Mouse (Mus musculus) testis, adult 2 months (tissue): ENCODE results near the gene Rnf182. TPM values are rescaled to one million over a fixed set of nuclear protein-coding genes. Genes with fewer than 3 reads are reported as not detected.
A peak's percentile ranks its signal among the peaks of the same experiment; 100 is the strongest.

Experiments used
- H3K27ac ChIP-seq: fragments of 200-500 bp; 2 replicates; pipeline ENCODE4 v1.5.1; 2012; ENCODE audit warnings: low read depth, low read length; ENCODE audit not compliant: control insufficient read depth, insufficient read depth
- H3K27me3 ChIP-seq: fragments of 200-500 bp; 2 replicates; pipeline ENCODE4 v1.6.1; 2012; ENCODE audit warnings: mild to moderate bottlenecking, low read length, moderate library complexity; ENCODE audit not compliant: control insufficient read depth, insufficient read depth
- H3K36me3 ChIP-seq: fragments of 200-500 bp; 2 replicates; pipeline ENCODE4 v1.6.1; 2012; ENCODE audit warnings: mild to moderate bottlenecking, low read length; ENCODE audit not compliant: control insufficient read depth, insufficient read depth
- H3K4me1 ChIP-seq: fragments of 200-500 bp; 2 replicates; pipeline ENCODE4 v1.6.1; 2012; ENCODE audit warnings: low read length; ENCODE audit not compliant: control insufficient read depth, insufficient read depth
- H3K4me3 ChIP-seq: fragments of 200-500 bp; 2 replicates; pipeline ENCODE4 v1.5.1; 2012; ENCODE audit warnings: low read depth, mild to moderate bottlenecking, low read length, moderate library complexity, mixed read lengths; ENCODE audit not compliant: control insufficient read depth
- CTCF ChIP-seq: fragments of 200-500 bp; IDR thresholded peaks from 2 replicates; pipeline ENCODE4 v1.5.1; 2012; ENCODE audit warnings: low read depth, mild to moderate bottlenecking, inconsistent platforms, low read length, moderate library complexity; ENCODE audit not compliant: control insufficient read depth, insufficient read depth, insufficient replicate concordance
- POLR2A ChIP-seq: fragments of 200-500 bp; IDR thresholded peaks from 2 replicates; pipeline ENCODE4 v1.6.1; 2012; ENCODE audit warnings: low read depth, mild to moderate bottlenecking, inconsistent platforms, low read length, moderate library complexity; ENCODE audit not compliant: control insufficient read depth
- polyA plus RNA-seq: library from polyadenylated mRNA; depleted of rRNA; stranded (reverse); fragments of >200 nt; gene quantifications from 2 replicates; pipeline ENCODE4 v1.2.3, GENCODE M21; 2012; rRNA removed

Gene Rnf182
- polyA plus RNA-seq: 0.76 and 1.3 TPM in 2 replicates

DNA sequence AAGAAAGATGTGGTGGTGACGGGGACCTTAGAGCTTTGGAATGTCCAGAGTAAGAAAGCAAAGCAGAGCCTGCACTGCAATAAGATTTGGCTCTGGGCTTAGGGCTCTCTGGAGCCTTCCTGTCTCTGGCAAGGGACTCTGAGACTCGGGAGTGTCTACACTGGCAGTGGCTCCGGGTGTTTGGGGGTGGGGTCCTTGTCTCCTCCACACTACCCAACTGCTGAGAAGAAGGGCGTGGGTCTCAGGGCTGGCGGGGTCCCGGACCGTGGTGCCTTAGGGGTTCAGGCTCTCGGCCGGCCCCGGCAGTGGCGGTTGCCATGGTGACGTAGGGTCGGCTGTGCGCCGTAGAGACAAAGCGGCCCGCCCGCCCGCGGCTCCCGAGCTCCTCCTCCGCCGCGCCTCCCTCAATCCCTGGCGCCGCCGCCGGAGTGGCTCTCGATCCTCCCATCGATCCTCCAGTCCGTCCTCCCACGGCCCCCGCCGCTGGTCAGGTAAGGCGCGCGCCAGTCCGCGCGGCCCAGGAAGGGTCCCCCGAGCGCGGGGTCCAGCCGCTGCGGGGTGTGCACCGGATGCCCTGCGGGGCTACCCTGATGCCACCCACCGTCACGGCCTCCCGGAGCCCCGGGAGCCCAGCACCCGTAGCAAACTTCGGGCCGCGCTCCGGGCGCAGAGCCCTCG, at the start of gene Rnf182:
Gene Rnf182 (plus strand): TSS at position 134 of the 678 bp plus-strand sequence.
- H3K4me1 ChIP-seq: peaks cover 15% of the 10 kb centered on the region
- H3K27ac ChIP-seq: peak within 1 kb of the TSS; percentile 43
- H3K36me3 ChIP-seq: no peaks in the 10 kb centered on the region
- TF ChIP-seq CTCF: no peak
- peak; percentile 38; the same call in 1 of the 2 replicates for TF ChIP-seq POLR2A
- H3K4me3 ChIP-seq: peak within 1 kb of the TSS; percentile 80
- H3K27me3 ChIP-seq: no peaks in the 10 kb centered on the region

DNA sequence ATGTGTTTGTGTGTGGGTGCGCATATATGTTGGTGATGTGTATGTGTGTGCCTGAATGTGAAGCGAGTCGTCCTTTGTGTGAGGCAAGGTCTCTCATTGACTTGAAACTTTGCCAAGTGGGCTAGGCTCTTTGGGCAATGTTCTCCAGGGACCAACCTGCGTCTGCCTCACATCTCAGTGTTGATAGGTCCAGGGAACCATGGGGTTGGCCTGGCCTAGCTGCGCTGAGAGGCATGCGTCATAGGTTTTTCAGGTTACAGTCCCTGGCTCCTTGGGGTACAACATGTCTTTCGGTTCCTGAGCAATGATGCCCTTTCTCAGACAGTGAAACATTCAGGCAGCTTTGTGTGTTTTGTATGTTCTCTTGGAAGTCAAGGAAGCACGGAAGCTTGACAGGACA, 49.3 kb upstream of the Rnf182 start:
- TF ChIP-seq CTCF (no peak), POLR2A (no peak)
- H3K27me3 ChIP-seq: no peaks in the 10 kb centered on the region
- no peak overlapping the region for H3K27ac ChIP-seq
- no peak overlapping the region for H3K4me3 ChIP-seq
- no peaks in the 10 kb centered on the region for H3K36me3 ChIP-seq
- peaks cover 2% of the 10 kb centered on the region; the same call in 1 of the 2 replicates for H3K4me1 ChIP-seq

DNA sequence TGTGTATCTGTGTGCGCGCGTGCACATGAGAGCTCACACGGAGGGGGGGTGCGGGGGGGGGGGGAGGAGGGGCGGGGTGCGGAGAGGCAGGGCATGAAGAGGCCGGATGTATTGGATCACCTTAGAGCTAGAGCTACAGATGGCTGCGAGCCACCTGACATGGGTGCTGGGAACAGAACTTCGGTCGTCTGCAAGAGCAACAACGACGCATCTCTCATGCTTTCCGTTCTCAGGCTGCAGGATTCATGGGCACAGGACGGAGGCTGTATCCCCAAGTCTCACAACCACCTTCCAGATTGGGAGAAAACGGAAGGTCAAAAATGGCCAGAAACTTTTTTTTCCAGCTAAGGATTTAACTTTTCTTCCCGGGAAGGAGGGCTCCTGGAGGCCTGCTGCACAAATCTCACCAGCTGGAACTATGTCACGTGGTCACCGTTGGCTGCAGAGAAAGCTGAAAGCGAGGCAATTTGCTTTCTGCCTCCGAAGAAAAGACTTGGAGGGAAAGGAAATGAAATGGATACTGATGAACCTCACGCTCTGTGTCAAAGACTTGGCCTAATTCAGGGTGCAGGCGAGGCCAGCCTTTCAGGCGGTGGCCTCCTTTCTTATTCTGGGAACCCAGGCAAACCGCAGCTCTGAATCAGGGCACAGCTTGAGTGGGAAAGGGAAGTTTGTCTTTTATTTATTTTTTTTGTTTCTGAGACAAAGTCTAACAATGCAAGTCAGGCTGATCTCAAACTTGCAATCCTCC, 48.2 kb upstream of the Rnf182 start:
- Histone ChIP-seq H3K4me3 (peak overlapping the region; percentile 19; the same call in 1 of the 2 replicates), H3K27me3 (no peaks in the 10 kb centered on the region), H3K36me3 (no peaks in the 10 kb centered on the region), H3K27ac (no peak overlapping the region; the same call in 1 of the 2 replicates), H3K4me1 (peaks cover 2% of the 10 kb centered on the region; the same call in 1 of the 2 replicates)
- TF ChIP-seq CTCF: no peak
- no peak for TF ChIP-seq POLR2A

DNA sequence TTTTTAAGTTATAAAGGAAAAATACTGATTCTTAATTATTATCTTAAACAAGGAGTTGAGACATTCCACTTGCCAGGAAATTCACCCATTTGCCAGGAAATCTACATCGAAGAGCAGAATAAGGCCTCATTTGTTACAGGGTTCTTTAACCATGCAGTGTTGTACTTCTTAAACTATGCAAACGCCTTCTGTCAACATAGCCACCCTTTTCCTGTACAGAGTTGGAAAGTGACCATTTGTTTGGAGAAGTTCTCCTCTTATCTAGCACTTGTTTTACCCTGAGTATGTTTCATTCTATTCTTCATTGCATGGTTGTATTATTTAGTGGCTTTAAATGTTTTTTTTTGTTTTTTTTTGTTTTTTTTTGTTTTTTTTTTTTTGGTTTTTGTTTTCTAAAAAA, 41.5 kb upstream of the Rnf182 start:
- Histone ChIP-seq H3K27ac (no peak overlapping the region), H3K4me3 (no peak overlapping the region), H3K27me3 (no peaks in the 10 kb centered on the region), H3K4me1 (0 out of 2 replicates have a peak, but pooled peaks cover 2% of the 10 kb centered on the region), H3K36me3 (no peaks in the 10 kb centered on the region)
- no peak for TF ChIP-seq POLR2A
- no peak for TF ChIP-seq CTCF

DNA sequence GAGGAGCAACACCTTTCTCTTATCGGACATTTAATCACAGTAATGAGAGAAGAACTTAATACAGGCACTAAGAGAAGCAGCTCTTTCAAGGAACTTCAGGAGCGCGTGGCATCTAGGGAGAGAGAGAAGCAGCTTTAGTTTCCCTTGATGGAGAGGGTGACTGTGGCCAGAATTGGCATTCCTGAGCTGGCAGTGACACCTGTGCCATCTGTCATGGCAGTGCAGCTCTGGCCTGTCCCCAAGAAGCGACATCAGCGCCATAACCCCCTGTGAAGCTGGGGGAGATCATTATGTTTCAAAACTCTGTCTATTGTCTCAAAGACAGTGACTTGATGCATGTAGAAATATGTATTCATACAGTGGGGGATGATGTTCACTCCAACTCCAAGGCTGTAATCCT, 40.1 kb upstream of the Rnf182 start:
- 0 out of 2 replicates have a peak, but pooled peaks cover 2% of the 10 kb centered on the region for H3K4me1 ChIP-seq
- TF ChIP-seq CTCF (no peak), POLR2A (no peak)
- H3K27ac ChIP-seq: no peak overlapping the region
- H3K4me3 ChIP-seq: no peak overlapping the region
- H3K27me3 ChIP-seq: no peaks in the 10 kb centered on the region
- H3K36me3 ChIP-seq: no peaks in the 10 kb centered on the region

DNA sequence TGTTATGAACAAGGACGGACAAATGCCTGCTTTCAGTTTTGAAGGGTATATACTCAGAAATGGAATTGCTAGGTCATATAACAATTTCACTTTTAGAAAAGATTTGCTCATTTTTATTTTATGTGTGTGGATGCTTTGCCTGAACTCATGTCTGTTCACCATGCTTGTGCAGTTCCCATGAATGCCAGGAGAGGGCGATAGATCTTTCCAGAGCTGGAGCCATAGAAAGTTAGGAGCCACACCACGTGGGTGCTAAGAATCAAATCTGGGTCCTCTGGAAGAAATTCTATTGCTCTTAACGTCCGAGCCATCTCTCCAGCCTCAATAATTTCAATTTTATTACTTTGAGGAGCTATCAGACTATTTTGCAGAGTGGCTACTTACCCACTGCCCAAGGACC, 38.3 kb upstream of the Rnf182 start:
- Histone ChIP-seq H3K27me3 (no peaks in the 10 kb centered on the region), H3K4me3 (no peak overlapping the region), H3K27ac (no peak overlapping the region), H3K36me3 (no peaks in the 10 kb centered on the region), H3K4me1 (0 out of 2 replicates have a peak, but pooled peaks cover 2% of the 10 kb centered on the region)
- TF ChIP-seq CTCF (peak; percentile 37; the same call in 1 of the 2 replicates), POLR2A (no peak)

DNA sequence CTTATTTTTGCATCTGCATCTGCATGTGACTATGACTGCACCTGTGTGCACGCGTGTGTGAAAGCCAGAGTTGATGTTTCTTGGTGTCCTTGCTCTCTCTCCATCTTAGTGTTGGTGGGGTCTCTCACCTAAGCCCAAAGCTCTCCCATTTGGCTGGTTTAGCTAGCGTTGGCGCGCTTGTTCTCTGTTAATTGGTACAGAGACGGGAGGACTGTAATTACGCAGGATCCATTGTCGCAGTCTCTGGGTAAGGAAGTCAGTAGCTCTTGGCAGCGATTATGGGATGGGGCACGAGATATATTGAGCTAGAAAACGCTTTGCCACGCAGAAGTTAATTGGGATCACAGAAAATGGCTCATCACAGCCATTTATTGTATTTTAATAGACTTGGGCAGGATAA, 37.7 kb upstream of the Rnf182 start:
- Histone ChIP-seq H3K27ac (no peak overlapping the region), H3K36me3 (no peaks in the 10 kb centered on the region)

More for the DNA sequence above, 37.7 kb upstream of the Rnf182 start:
- no peak overlapping the region for H3K4me3 ChIP-seq
- no peaks in the 10 kb centered on the region for H3K27me3 ChIP-seq
- no peak for TF ChIP-seq CTCF
- no peak for TF ChIP-seq POLR2A
- 0 out of 2 replicates have a peak, but pooled peaks cover 2% of the 10 kb centered on the region for H3K4me1 ChIP-seq
